Mouse (Mus musculus): ENCODE data around the gene Klhl25. TPM values are rescaled to one million over a fixed set of nuclear protein-coding genes. Genes with fewer than 3 reads are reported as not detected.
"Not testable (repeated sequence)": the region's sequence is repeated elsewhere in the genome, so short reads cannot be mapped to it uniquely, and the experiment has no call there.

The Klhl25 gene
- polyA plus RNA-seq, 1 experiment from 2014 or later = 9.1 TPM

DNA sequence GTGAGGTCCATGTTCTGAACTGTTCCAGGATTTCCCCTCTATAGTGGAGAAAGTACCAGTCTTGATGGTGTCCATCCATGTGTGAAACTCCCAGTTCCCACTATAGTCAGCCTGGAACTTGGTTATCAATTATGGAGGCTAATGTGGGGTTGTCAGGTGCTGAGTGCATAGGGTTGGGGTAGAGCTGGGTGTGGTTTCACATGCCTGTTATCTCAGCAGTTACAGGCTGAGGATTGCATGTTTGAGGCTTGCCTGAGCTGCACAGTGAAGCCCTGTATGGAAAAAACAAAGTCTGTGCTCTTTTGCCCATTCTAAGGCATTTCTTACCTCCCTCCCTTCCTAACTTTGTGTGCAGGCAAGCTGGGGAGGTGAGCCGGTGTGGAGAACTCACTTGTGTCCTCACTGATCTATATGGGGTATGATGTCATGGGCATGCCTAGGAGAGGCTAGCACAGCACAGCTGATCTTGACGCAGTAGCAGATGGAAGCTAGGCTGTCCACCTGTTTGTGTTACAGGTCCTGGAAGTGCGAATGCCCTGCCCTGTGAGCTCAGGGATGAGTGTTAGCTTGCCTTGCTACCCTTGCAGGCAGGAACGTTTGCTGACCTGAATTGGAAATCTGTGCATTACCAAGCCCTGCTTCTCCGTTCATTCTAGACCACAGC is 15.3 kb downstream of the Klhl25 start:
- H3K27me3 ChIP-seq (ENCODE audit: control insufficient read depth, insufficient read depth, low read length); H3K4me1 ChIP-seq (ENCODE audit: control insufficient read depth, insufficient read depth, low read length); H3K4me2 ChIP-seq (ENCODE audit: low read depth, low read length); H3K9me3 ChIP-seq (replicated peaks; ENCODE audit: control insufficient read depth, low read length); ATAC-seq (replicated peaks; ENCODE audit: extremely low read depth, insufficient read depth, low FRiP score); H3K9ac ChIP-seq (ENCODE audit: low read length); H3K4me3 ChIP-seq (ENCODE audit: low read length); H3K27ac ChIP-seq (ENCODE audit: low read length): not testable (repeated sequence)
- H3K36me3 ChIP-seq (ENCODE audit: control insufficient read depth, insufficient read depth) = peaks cover 36% of the 10 kb centered on the region
- 81% methylated on average over 5 of the region's 5 CpGs for WGBS

DNA sequence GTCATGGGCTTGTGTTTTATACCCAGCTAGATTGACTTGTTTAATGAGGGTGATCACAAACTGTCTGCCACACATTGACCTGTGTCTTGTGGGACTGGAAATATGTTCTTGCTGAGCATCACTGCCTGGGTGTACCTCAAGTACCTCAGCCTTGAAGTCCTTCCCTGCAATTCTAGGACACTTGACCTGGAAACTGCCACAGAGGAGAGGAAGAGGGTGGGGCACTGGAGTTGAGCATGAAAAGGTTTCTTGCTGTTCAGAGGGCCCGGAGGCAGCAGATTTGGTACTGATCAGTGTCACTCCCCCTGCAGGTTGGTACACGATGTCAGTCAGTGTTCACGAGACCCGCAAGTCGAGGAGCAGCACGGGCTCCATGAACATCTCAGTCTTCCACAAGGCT is 16.9 kb downstream of the Klhl25 start:
- peaks cover 33% of the 10 kb centered on the region for H3K36me3 ChIP-seq (ENCODE audit: control insufficient read depth, insufficient read depth)

DNA sequence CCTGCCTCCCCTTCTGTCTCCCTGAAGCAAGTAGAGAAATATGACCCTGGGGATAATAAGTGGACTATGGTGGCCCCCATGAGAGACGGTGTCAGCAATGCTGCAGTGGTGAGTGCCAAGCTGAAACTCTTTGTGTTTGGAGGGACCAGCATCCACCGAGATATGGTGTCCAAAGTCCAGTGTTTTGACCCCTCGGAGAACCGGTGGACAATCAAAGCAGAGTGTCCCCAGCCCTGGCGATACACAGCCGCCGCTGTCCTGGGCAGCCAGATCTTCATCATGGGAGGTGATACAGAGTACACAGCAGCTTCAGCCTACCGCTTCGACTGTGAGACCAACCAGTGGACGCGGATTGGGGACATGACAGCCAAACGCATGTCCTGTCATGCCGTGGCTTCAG is 18.4 kb downstream of the Klhl25 start:
- 90% methylated on average over 13 of the region's 13 CpGs for WGBS
- peaks cover 6% of the 10 kb centered on the region for H3K4me1 ChIP-seq (ENCODE audit: control insufficient read depth, insufficient read depth, low read length)
- H3K9ac ChIP-seq (ENCODE audit: low read length) = no peak overlapping the region
- H3K27ac ChIP-seq (ENCODE audit: low read length) = no peak overlapping the region
- H3K4me3 ChIP-seq (ENCODE audit: low read length) = no peak overlapping the region
- ATAC-seq (replicated peaks; ENCODE audit: extremely low read depth, insufficient read depth, low FRiP score) = no peak
- no peaks in the 10 kb centered on the region for H3K9me3 ChIP-seq (replicated peaks; ENCODE audit: control insufficient read depth, low read length)
- H3K36me3 ChIP-seq (ENCODE audit: control insufficient read depth, insufficient read depth) = peaks cover 33% of the 10 kb centered on the region
- H3K27me3 ChIP-seq (ENCODE audit: control insufficient read depth, insufficient read depth, low read length) = no peaks in the 10 kb centered on the region
- H3K4me2 ChIP-seq (ENCODE audit: low read depth, low read length) = no peak overlapping the region

More for the DNA sequence above, 16.9 kb downstream of the Klhl25 start:
- Histone ChIP-seq H3K4me2 (ENCODE audit: low read depth, low read length) (no peak overlapping the region), H3K4me1 (ENCODE audit: control insufficient read depth, insufficient read depth, low read length) (peaks cover 9% of the 10 kb centered on the region), H3K9me3 (replicated peaks; ENCODE audit: control insufficient read depth, low read length) (no peaks in the 10 kb centered on the region), H3K9ac (ENCODE audit: low read length) (no peak overlapping the region), H3K27ac (ENCODE audit: low read length) (no peak overlapping the region), H3K4me3 (ENCODE audit: low read length) (no peak overlapping the region), H3K27me3 (ENCODE audit: control insufficient read depth, insufficient read depth, low read length) (no peaks in the 10 kb centered on the region)
- 94% methylated on average over 6 of the region's 6 CpGs for WGBS
- no peak for ATAC-seq (replicated peaks; ENCODE audit: extremely low read depth, insufficient read depth, low FRiP score)

DNA sequence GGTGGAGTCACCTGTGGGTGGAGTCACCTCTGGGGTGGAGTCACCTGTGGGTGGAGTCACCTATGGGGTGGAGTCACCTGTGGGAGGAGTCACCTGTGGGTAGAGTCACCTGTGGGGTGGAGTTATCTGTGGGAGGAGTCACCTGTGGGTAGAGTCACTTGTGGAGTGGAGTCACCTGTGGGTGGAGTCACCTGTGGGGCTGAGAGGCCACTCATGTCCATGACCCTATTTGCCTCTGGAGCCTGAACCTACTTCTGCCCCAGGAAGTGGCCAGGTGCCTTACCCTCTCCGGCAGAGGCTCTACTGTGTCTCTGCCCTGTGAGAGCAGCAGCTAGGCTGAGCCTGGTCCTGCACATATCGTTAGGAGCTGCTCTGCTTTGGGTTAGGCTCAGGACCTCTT is 20.6 kb downstream of the Klhl25 start:
- no peak overlapping the region for H3K27ac ChIP-seq (ENCODE audit: low read length)
- ATAC-seq (replicated peaks; ENCODE audit: extremely low read depth, insufficient read depth, low FRiP score) = no peak
- no peaks in the 10 kb centered on the region for H3K27me3 ChIP-seq (ENCODE audit: control insufficient read depth, insufficient read depth, low read length)
- no peak overlapping the region for H3K4me3 ChIP-seq (ENCODE audit: low read length)
- H3K9ac ChIP-seq (ENCODE audit: low read length) = no peak overlapping the region
- H3K4me1 ChIP-seq (ENCODE audit: control insufficient read depth, insufficient read depth, low read length) = 0 out of 2 replicates have a peak, but pooled peaks cover 2% of the 10 kb centered on the region
- no peak overlapping the region for H3K4me2 ChIP-seq (ENCODE audit: low read depth, low read length)
- H3K36me3 ChIP-seq (ENCODE audit: control insufficient read depth, insufficient read depth) = peaks cover 40% of the 10 kb centered on the region
- no peaks in the 10 kb centered on the region for H3K9me3 ChIP-seq (replicated peaks; ENCODE audit: control insufficient read depth, low read length)
- WGBS = 77% methylated on average over 2 of the region's 2 CpGs

DNA sequence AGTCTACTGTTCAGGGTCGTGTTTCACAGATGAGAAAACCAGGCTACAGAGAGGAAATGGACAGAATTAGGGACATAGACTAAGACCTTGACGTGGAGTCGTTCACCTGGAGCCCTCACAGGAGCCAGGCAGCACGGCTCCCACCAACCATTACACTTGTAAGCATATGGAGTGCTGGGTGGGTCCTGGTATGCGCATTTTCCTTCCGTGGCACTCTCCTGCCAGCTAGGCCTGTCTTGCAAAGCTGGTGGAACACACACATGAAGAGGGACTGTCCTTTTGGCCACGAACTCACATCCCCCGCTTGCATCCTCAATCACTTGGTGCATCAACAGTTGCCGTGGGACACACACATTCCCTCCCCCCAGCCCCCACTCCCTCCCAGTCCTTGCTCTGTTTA is 22.4 kb downstream of the Klhl25 start:
- Histone ChIP-seq H3K4me1 (ENCODE audit: control insufficient read depth, insufficient read depth, low read length) (0 out of 2 replicates have a peak, but pooled peaks cover 2% of the 10 kb centered on the region), H3K9me3 (replicated peaks; ENCODE audit: control insufficient read depth, low read length) (no peaks in the 10 kb centered on the region), H3K27me3 (ENCODE audit: control insufficient read depth, insufficient read depth, low read length) (no peaks in the 10 kb centered on the region), H3K36me3 (ENCODE audit: control insufficient read depth, insufficient read depth) (peaks cover 27% of the 10 kb centered on the region), H3K4me3 (ENCODE audit: low read length) (no peak overlapping the region), H3K27ac (ENCODE audit: low read length) (no peak overlapping the region), H3K9ac (ENCODE audit: low read length) (no peak overlapping the region), H3K4me2 (ENCODE audit: low read depth, low read length) (no peak overlapping the region)
- WGBS = 69% methylated on average over 9 of the region's 9 CpGs
- no peak for ATAC-seq (replicated peaks; ENCODE audit: extremely low read depth, insufficient read depth, low FRiP score)

DNA sequence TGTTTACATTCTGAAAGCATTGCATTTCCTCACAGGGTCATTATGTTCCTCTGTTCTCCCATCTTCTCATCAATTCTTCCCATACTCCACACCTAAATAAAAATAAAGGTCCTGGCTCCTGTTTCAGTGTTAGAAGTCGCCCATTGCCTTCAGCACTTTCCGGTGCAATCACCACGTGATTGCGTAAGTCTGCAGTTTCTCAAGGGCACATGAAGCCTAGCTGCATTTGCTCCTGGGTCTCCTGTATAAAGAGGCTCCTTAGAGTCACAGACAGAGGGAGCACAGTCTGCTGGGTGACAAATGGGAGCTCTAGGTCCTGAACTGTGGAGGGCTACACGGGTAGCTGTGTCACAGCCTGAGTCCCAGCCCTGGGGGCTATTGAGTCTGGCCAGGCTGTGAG is 24.1 kb downstream of the Klhl25 start:
- H3K27me3 ChIP-seq (ENCODE audit: control insufficient read depth, insufficient read depth, low read length) = no peaks in the 10 kb centered on the region
- H3K27ac ChIP-seq (ENCODE audit: low read length) = no peak overlapping the region
- H3K9me3 ChIP-seq (replicated peaks; ENCODE audit: control insufficient read depth, low read length) = no peaks in the 10 kb centered on the region
- H3K36me3 ChIP-seq (ENCODE audit: control insufficient read depth, insufficient read depth) = peaks cover 10% of the 10 kb centered on the region; the same call in 1 of the 2 replicates
- no peak overlapping the region for H3K9ac ChIP-seq (ENCODE audit: low read length)
- no peak overlapping the region for H3K4me2 ChIP-seq (ENCODE audit: low read depth, low read length)
- ATAC-seq (replicated peaks; ENCODE audit: extremely low read depth, insufficient read depth, low FRiP score) = no peak
- WGBS = 53% methylated on average over 5 of the region's 5 CpGs
- 0 out of 2 replicates have a peak, but pooled peaks cover 2% of the 10 kb centered on the region for H3K4me1 ChIP-seq (ENCODE audit: control insufficient read depth, insufficient read depth, low read length)
- no peak overlapping the region for H3K4me3 ChIP-seq (ENCODE audit: low read length)

DNA sequence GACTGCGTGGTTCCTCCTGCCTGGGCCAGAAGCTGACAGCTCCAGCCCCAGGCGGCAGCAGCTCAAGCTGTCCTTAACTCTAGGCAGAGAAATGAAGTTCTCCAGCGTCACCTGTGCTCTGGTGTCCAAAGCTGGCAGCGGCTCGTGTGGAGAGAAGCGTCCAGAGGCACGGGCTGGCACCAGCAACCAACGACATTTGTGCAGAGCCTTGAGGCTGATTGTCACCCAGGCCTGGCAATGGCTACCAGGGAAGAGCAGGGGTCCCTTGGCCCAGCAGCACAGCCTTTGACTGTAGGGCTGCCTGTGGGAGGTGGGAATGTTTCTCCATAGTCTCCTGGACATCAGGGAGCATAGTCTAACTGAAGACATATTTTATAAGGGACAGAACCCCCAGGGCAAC is 24.6 kb downstream of the Klhl25 start:
- WGBS = 82% methylated on average over 8 of the region's 8 CpGs
- ATAC-seq (replicated peaks; ENCODE audit: extremely low read depth, insufficient read depth, low FRiP score) = no peak
- peaks cover 9% of the 10 kb centered on the region; the same call in 1 of the 2 replicates for H3K36me3 ChIP-seq (ENCODE audit: control insufficient read depth, insufficient read depth)

DNA sequence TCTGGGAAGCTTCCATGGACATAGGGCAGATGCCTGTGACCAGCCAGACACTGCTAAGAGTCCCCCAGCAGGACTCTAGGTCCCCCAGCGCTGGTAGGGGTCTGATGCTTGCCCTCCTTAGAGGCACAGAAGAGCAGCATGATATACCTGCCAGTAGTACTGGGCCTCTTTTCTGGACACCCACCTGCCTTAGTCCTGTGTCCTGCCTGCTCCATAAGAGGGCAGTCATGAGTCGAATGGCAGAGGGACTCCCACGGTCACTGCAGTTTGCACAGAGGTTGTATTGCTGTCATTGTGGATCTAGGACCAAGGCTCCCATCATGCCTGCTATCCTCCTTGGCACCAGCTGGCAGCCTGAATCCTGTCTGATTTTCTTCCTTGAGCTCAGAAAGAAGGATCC is 25.1 kb downstream of the Klhl25 start:
- no peak overlapping the region for H3K4me3 ChIP-seq (ENCODE audit: low read length)
- no peak overlapping the region for H3K27ac ChIP-seq (ENCODE audit: low read length)
- H3K4me1 ChIP-seq (ENCODE audit: control insufficient read depth, insufficient read depth, low read length) = 0 out of 2 replicates have a peak, but pooled peaks cover 2% of the 10 kb centered on the region
- no peak overlapping the region for H3K4me2 ChIP-seq (ENCODE audit: low read depth, low read length)
- H3K9ac ChIP-seq (ENCODE audit: low read length) = no peak overlapping the region
- no peak for ATAC-seq (replicated peaks; ENCODE audit: extremely low read depth, insufficient read depth, low FRiP score)
- peaks cover 9% of the 10 kb centered on the region; the same call in 1 of the 2 replicates for H3K36me3 ChIP-seq (ENCODE audit: control insufficient read depth, insufficient read depth)
- H3K27me3 ChIP-seq (ENCODE audit: control insufficient read depth, insufficient read depth, low read length) = no peaks in the 10 kb centered on the region
- WGBS = 73% methylated on average over 3 of the region's 3 CpGs
- H3K9me3 ChIP-seq (replicated peaks; ENCODE audit: control insufficient read depth, low read length) = no peaks in the 10 kb centered on the region

More for the DNA sequence above, 24.6 kb downstream of the Klhl25 start:
- no peak overlapping the region for H3K4me3 ChIP-seq (ENCODE audit: low read length)
- H3K27ac ChIP-seq (ENCODE audit: low read length) = no peak overlapping the region
- H3K27me3 ChIP-seq (ENCODE audit: control insufficient read depth, insufficient read depth, low read length) = no peaks in the 10 kb centered on the region
- no peak overlapping the region for H3K9ac ChIP-seq (ENCODE audit: low read length)
- 0 out of 2 replicates have a peak, but pooled peaks cover 2% of the 10 kb centered on the region for H3K4me1 ChIP-seq (ENCODE audit: control insufficient read depth, insufficient read depth, low read length)
- H3K9me3 ChIP-seq (replicated peaks; ENCODE audit: control insufficient read depth, low read length) = no peaks in the 10 kb centered on the region
- no peak overlapping the region for H3K4me2 ChIP-seq (ENCODE audit: low read depth, low read length)

DNA sequence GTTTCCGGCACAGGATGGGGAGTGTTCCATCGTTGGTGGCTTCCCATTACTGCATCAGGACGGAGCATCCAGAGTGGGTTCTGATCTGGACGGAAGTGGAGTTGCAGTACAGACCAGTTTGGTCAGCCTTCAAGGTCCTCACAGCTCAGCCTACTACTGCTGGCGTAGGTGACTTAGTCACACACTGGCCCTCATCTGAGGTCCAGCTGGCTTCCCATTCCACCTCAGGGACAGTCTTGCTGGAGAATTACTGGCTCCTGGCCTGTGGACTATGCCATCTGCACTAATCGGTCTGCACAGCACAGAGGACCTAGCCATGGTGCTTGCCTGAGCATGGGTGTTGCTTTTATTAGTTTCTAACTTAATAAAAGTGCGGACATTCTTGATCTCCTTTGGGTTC is 25.6 kb downstream of the Klhl25 start:
- no peak for ATAC-seq (replicated peaks; ENCODE audit: extremely low read depth, insufficient read depth, low FRiP score)
- Histone ChIP-seq H3K36me3 (ENCODE audit: control insufficient read depth, insufficient read depth) (peaks cover 9% of the 10 kb centered on the region; the same call in 1 of the 2 replicates), H3K9me3 (replicated peaks; ENCODE audit: control insufficient read depth, low read length) (no peaks in the 10 kb centered on the region), H3K4me1 (ENCODE audit: control insufficient read depth, insufficient read depth, low read length) (0 out of 2 replicates have a peak, but pooled peaks cover 2% of the 10 kb centered on the region), H3K27ac (ENCODE audit: low read length) (no peak overlapping the region), H3K4me3 (ENCODE audit: low read length) (no peak overlapping the region), H3K9ac (ENCODE audit: low read length) (no peak overlapping the region), H3K27me3 (ENCODE audit: control insufficient read depth, insufficient read depth, low read length) (no peaks in the 10 kb centered on the region), H3K4me2 (ENCODE audit: low read depth, low read length) (no peak overlapping the region)
- 90% methylated on average over 7 of the region's 7 CpGs for WGBS
